Mouse (Mus musculus): ENCODE results near the gene Siae. TPM values are rescaled to one million over a fixed set of nuclear protein-coding genes. Genes with fewer than 3 reads are reported as not detected.

Gene Siae
- polyA plus RNA-seq, 1 experiment from 2014 or later: 16.6 TPM

DNA sequence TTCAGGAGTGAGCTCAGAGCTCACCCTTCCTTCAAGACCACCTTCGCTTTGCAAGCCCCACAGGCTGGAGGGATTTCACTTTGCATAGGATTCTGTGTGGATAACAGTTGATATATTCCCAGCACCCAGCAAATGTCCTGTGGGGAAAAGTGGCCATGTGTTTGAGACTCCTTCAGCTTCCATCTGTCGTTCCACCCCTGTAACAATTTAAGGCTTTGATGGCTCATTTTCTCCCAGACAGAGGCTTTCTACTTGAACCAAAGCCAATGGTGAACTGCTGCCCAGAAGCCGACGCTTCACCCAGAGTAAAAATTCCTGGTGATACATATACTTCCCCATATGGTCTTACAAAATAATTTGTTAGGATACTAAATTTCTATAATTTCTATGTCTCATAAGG is 119.8 kb downstream of the Siae start:
- Histone ChIP-seq H3K9me3 (ENCODE audit: control insufficient read depth, low read length) (no peaks in the 10 kb centered on the region), H3K9ac (ENCODE audit: low read depth, low read length) (no peak overlapping the region), H3K27me3 (replicated peaks; ENCODE audit: control insufficient read depth, insufficient read depth, low read length) (no peaks in the 10 kb centered on the region), H3K4me1 (ENCODE audit: control insufficient read depth, insufficient read depth, low read length) (no peaks in the 10 kb centered on the region), H3K4me2 (ENCODE audit: low read depth, low read length) (no peak overlapping the region), H3K4me3 (ENCODE audit: low read length) (no peak overlapping the region), H3K36me3 (ENCODE audit: control insufficient read depth, insufficient read depth, low read length) (no peaks in the 10 kb centered on the region), H3K27ac (ENCODE audit: low read length) (no peak overlapping the region)
- 79% methylated on average over 4 of the region's 4 CpGs for WGBS
- ATAC-seq: no peak

DNA sequence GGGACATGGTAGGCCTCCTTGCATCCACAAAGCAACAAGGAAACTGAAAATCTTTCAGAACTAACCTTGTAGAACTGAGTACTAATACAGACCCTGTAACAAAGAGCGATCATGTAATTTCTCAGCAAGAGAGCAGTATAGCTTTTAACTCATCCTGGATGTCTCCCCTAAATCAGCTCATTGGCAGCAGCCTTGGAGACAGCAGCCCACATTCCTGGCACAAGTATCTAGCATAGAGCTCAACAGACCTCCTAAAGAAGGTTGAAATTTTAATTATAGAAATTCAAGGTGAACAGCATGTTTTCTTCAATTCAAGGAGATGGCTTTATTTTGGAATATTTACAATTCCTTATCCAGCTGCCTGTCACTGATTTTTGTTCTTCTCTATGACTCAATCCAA is 125.6 kb downstream of the Siae start:
- ATAC-seq: no peak
- no peaks in the 10 kb centered on the region for H3K27me3 ChIP-seq (replicated peaks; ENCODE audit: control insufficient read depth, insufficient read depth, low read length)
- no peak overlapping the region for H3K4me3 ChIP-seq (ENCODE audit: low read length)
- no peaks in the 10 kb centered on the region for H3K9me3 ChIP-seq (ENCODE audit: control insufficient read depth, low read length)
- 88% methylated on average over 1 of the region's 1 CpGs for WGBS
- no peak overlapping the region for H3K4me2 ChIP-seq (ENCODE audit: low read depth, low read length)
- no peaks in the 10 kb centered on the region for H3K36me3 ChIP-seq (ENCODE audit: control insufficient read depth, insufficient read depth, low read length)
- no peaks in the 10 kb centered on the region for H3K4me1 ChIP-seq (ENCODE audit: control insufficient read depth, insufficient read depth, low read length)
- no peak overlapping the region for H3K27ac ChIP-seq (ENCODE audit: low read length)
- H3K9ac ChIP-seq (ENCODE audit: low read depth, low read length): no peak overlapping the region

DNA sequence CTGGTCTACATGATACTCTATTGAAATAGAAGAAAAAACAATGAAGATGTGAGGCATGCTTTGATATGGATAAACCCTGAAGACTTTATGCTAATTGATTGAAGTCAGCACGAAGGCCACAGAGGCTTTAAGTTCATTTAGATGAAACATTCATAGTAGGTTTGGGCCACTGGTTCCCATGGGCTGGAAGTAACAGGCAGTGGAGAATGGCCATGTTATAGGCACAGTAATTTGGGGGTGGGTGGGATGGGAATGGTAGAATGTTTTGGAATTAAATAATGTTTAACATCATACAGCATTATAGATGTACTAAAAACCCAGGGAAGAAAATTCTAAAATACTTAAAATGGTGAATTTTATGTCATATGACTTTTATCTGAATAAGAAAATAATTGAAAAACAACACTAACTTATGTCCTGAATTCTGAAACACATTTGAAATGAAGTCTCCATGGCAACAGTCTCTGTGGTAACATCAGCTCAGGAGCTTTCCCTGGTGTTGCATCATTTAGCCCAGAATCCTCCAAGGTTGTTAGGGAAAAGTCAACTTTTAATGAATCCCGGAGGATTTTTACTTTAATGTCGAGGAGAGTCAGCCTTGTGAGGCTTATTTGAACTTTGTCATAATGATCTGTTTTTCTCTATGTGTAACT is 131.9 kb downstream of the Siae start:
- 80% methylated on average over 3 of the region's 3 CpGs for WGBS
- Histone ChIP-seq H3K36me3 (ENCODE audit: control insufficient read depth, insufficient read depth, low read length) (no peaks in the 10 kb centered on the region), H3K27ac (ENCODE audit: low read length) (no peak overlapping the region), H3K4me1 (ENCODE audit: control insufficient read depth, insufficient read depth, low read length) (no peaks in the 10 kb centered on the region), H3K27me3 (replicated peaks; ENCODE audit: control insufficient read depth, insufficient read depth, low read length) (no peaks in the 10 kb centered on the region), H3K9me3 (ENCODE audit: control insufficient read depth, low read length) (no peaks in the 10 kb centered on the region), H3K4me3 (ENCODE audit: low read length) (no peak overlapping the region), H3K9ac (ENCODE audit: low read depth, low read length) (no peak overlapping the region), H3K4me2 (ENCODE audit: low read depth, low read length) (no peak overlapping the region)
- ATAC-seq: no peak

DNA sequence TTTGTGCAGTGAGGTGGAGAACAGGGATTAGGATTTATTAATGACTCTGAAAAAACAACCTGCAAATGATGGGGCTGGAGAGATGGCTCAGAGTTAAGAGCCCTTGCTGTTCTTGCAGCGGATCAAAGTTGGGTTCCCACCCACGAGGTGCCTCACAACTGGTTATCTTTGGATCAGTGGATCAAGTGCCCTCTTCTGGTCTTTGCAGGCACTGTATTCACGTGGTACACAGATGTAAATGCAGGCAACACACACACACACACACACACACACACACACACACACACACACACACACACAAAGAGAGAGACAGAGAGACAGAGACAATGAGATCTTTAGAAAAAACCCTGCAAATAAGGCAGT is 132.4 kb downstream of the Siae start:
- no peak for ATAC-seq
- Histone ChIP-seq H3K4me3 (ENCODE audit: low read length) (no peak overlapping the region), H3K27me3 (replicated peaks; ENCODE audit: control insufficient read depth, insufficient read depth, low read length) (no peaks in the 10 kb centered on the region), H3K4me1 (ENCODE audit: control insufficient read depth, insufficient read depth, low read length) (no peaks in the 10 kb centered on the region), H3K4me2 (ENCODE audit: low read depth, low read length) (no peak overlapping the region), H3K27ac (ENCODE audit: low read length) (no peak overlapping the region), H3K9me3 (ENCODE audit: control insufficient read depth, low read length) (no peaks in the 10 kb centered on the region), H3K9ac (ENCODE audit: low read depth, low read length) (no peak overlapping the region), H3K36me3 (ENCODE audit: control insufficient read depth, insufficient read depth, low read length) (no peaks in the 10 kb centered on the region)
- WGBS: 52% methylated on average over 3 of the region's 3 CpGs

DNA sequence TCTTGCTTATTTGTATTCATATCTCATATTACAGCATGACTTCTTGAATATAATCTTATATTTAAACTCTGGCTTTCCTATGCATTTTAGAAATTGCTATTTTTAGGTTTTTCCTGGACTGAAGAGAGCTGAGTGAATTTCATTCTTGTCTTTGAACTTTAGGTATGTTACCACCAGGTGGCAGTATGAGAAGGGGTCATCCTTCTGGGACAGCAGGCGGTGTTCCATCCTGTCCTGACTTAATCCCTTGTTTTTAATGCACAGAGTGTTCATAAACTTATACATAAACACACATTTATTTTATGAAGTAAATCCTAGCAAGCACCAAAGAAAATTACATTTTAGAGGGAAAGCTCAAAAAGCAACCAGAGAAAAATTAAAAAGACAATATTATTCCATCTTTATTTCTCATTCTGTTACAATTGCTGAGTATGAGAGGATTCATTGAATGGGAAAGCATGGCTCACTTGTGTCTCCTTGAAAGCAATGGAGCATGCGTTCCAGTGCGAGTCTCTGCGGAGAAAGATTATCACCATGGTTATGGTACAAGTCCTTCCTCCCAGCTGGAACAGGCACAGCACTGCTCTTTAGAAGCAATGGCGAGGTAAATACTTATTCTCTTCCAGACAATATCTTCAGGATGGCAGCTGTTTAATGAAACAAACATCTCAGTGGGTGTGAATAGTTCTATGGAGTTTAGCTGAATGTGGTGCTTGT is 134.6 kb downstream of the Siae start:
- Histone ChIP-seq H3K4me3 (ENCODE audit: low read length) (no peak overlapping the region), H3K9ac (ENCODE audit: low read depth, low read length) (no peak overlapping the region), H3K27me3 (replicated peaks; ENCODE audit: control insufficient read depth, insufficient read depth, low read length) (no peaks in the 10 kb centered on the region), H3K36me3 (ENCODE audit: control insufficient read depth, insufficient read depth, low read length) (no peaks in the 10 kb centered on the region), H3K27ac (ENCODE audit: low read length) (no peak overlapping the region), H3K9me3 (ENCODE audit: control insufficient read depth, low read length) (no peaks in the 10 kb centered on the region), H3K4me2 (ENCODE audit: low read depth, low read length) (no peak overlapping the region), H3K4me1 (ENCODE audit: control insufficient read depth, insufficient read depth, low read length) (no peaks in the 10 kb centered on the region)
- ATAC-seq: no peak
- WGBS: 65% methylated on average over 5 of the region's 5 CpGs

Other genes with a start within 250 kb of the Siae start
- 3.8 and 4.3 TPM in 2 replicates for gene Ccdc15, start 207.3 kb upstream of the Siae start, polyA plus RNA-seq (2015; fragmentation: Nextera tagmentation; extraction: Ambion mirVana)
- 0.05 and 0.09 TPM in 2 replicates for gene Hepacam, start 188.3 kb upstream of the Siae start, polyA plus RNA-seq (2015; fragmentation: Nextera tagmentation; extraction: Ambion mirVana)
- gene Robo4, start 153.8 kb upstream of the Siae start, polyA plus RNA-seq (2015; fragmentation: Nextera tagmentation; extraction: Ambion mirVana): 11.7 and 13.9 TPM in 2 replicates
- 0.07 TPM in 1 of 2 replicates, not detected in the other for gene Robo3, start 122.5 kb upstream of the Siae start, polyA plus RNA-seq (2015; fragmentation: Nextera tagmentation; extraction: Ambion mirVana)
- 8.1 and 10.9 TPM in 2 replicates for gene Msantd2, start 66.4 kb upstream of the Siae start, polyA plus RNA-seq (2015; fragmentation: Nextera tagmentation; extraction: Ambion mirVana)
- 49.2 and 49.4 TPM in 2 replicates for gene Esam, start 27.6 kb upstream of the Siae start, polyA plus RNA-seq (2015; fragmentation: Nextera tagmentation; extraction: Ambion mirVana)
- gene Vsig2, start 16.4 kb upstream of the Siae start, polyA plus RNA-seq (2015; fragmentation: Nextera tagmentation; extraction: Ambion mirVana): 1.5 and 3.1 TPM in 2 replicates
- gene Nrgn, start 2.8 kb upstream of the Siae start, polyA plus RNA-seq (2015; fragmentation: Nextera tagmentation; extraction: Ambion mirVana): 2.2 and 2.3 TPM in 2 replicates
- gene Spa17, start 58.0 kb downstream of the Siae start, polyA plus RNA-seq (2015; fragmentation: Nextera tagmentation; extraction: Ambion mirVana): 3.0 and 3.4 TPM in 2 replicates
- 191 and 203 TPM in 2 replicates for gene Tbrg1, start 101.6 kb downstream of the Siae start, polyA plus RNA-seq (2015; fragmentation: Nextera tagmentation; extraction: Ambion mirVana)
- not detected in 2 replicates for gene Panx3, start 113.5 kb downstream of the Siae start, polyA plus RNA-seq (2015; fragmentation: Nextera tagmentation; extraction: Ambion mirVana)
- gene Olfr160, start 160.6 kb downstream of the Siae start, polyA plus RNA-seq (2015; fragmentation: Nextera tagmentation; extraction: Ambion mirVana): not detected in 2 replicates
- gene Olfr874, start 189.4 kb downstream of the Siae start, polyA plus RNA-seq (2015; fragmentation: Nextera tagmentation; extraction: Ambion mirVana): not detected in 2 replicates
- not detected in 2 replicates for gene Olfr875, start 216.2 kb downstream of the Siae start, polyA plus RNA-seq (2015; fragmentation: Nextera tagmentation; extraction: Ambion mirVana)
- gene Olfr876, start 247.3 kb downstream of the Siae start, polyA plus RNA-seq (2015; fragmentation: Nextera tagmentation; extraction: Ambion mirVana): not detected in 2 replicates